Mouse (Mus musculus) R1 (cell line): ENCODE measurements around the gene Dcst1.

ENCODE experiments used
- DNase-seq: peaks from one replicate; pipeline ENCODE4 v3.0.0-alpha.2; 2018; ENCODE audit warnings: low read depth, low spot score

Gene Dcst1

GRCm38 (mm10) chr3:89365486-89366414 lies 697 bp upstream of the Dcst1 start:
- no peak for DNase-seq

GRCm38 (mm10) chr3:89364631-89365030 lies 422 bp downstream of the Dcst1 start:
- peak; percentile 42 for DNase-seq

- DNase-seq, result no peak
These were observed 3.4 kb downstream of the Dcst1 start, which contains the start of gene Dcst2 for GRCm38 (mm10) chr3:89361675-89362074. Dcst2 (plus strand) TSS chr3:89361975.

- no peak for DNase-seq
These were observed 4.8 kb downstream of the Dcst1 start for GRCm38 (mm10) chr3:89360237-89360636.

- DNase-seq, result no peak
These were observed 5.4 kb downstream of the Dcst1 start for GRCm38 (mm10) chr3:89359630-89360029.

- DNase-seq, result no peak
These were observed 9.0 kb downstream of the Dcst1 start for GRCm38 (mm10) chr3:89356029-89356428.

GRCm38 (mm10) chr3:89355512-89355902 lies 9.5 kb downstream of the Dcst1 start:
- no peak for DNase-seq

- DNase-seq, result peak; percentile 81
These were observed 10.1 kb downstream of the Dcst1 start for GRCm38 (mm10) chr3:89354816-89355511.

GRCm38 (mm10) chr3:89351271-89351670 lies 13.8 kb downstream of the Dcst1 start:
- no peak for DNase-seq

- DNase-seq, result peak; percentile 89
These were observed 15.1 kb downstream of the Dcst1 start, which contains the start of gene Adam15 for GRCm38 (mm10) chr3:89349869-89350501. Adam15 (minus strand) TSS chr3:89349996.

GRCm38 (mm10) chr3:89348911-89349868 lies 15.9 kb downstream of the Dcst1 start:
- DNase-seq, result peak; percentile 74

GRCm38 (mm10) chr3:89347916-89348315 lies 17.1 kb downstream of the Dcst1 start:
- DNase-seq, result no peak

GRCm38 (mm10) chr3:89346815-89347540 lies 18.1 kb downstream of the Dcst1 start:
- no peak for DNase-seq

- DNase-seq, result no peak
These were observed 21.8 kb downstream of the Dcst1 start for GRCm38 (mm10) chr3:89343279-89343678.

GRCm38 (mm10) chr3:89341794-89342193 lies 23.3 kb downstream of the Dcst1 start:
- DNase-seq, result no peak

- peak; percentile 87 for DNase-seq
These were observed 24.6 kb downstream of the Dcst1 start for GRCm38 (mm10) chr3:89340465-89340864.

- peak; percentile 90 for DNase-seq
These were observed 25.6 kb downstream of the Dcst1 start for GRCm38 (mm10) chr3:89339416-89339815.

GRCm38 (mm10) chr3:89337721-89338578 lies 27.1 kb downstream of the Dcst1 start, which contains the start of gene Efna4:
Efna4 (minus strand) TSS chr3:89338028.
- peak; percentile 94 for DNase-seq

- DNase-seq, result peak; percentile 65
These were observed 27.9 kb downstream of the Dcst1 start for GRCm38 (mm10) chr3:89337062-89337720.
